Mouse (Mus musculus): ENCODE data around the gene Gm20896. TPM values are rescaled to one million over a fixed set of nuclear protein-coding genes. Genes with fewer than 3 reads are reported as not detected.
"Not testable (repeated sequence)": the region's sequence is repeated elsewhere in the genome, so short reads cannot be mapped to it uniquely, and the experiment has no call there.

Gm20896 gene
- polyA plus RNA-seq (2012; rRNA removed): not detected in 2 replicates

DNA sequence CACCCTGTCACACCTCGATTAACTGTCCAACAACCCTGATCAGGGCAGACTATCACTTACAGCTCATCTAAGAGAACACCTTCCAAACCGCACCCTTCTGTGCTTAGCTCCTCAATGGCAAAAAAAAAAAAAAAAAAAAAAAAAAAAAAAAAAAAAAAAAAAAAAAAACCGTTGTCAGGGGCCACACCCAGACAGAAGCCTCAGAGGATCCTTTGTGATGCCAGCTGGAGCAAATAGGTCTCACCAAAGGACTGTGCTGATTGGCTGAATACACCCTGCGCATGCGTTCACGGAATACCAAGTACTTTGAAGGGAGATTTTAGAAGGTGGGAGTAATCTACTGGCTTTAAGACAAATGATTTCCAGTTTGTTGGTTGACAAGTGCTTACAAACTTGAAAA, at the start of gene Gm20896:
Gm20896 (minus strand) TSS at position 101 of the 400 bp plus-strand sequence.
- DNase-seq (ENCODE audit: low read depth): not testable (repeated sequence)

All from gonadal fat pad, adult 2 months (tissue).